Mouse (Mus musculus) lung, embryonic 14.5 days (tissue): Measurements from ENCODE around the gene Tacc3. TPM values are rescaled to one million over a fixed set of nuclear protein-coding genes. Genes with fewer than 3 reads are reported as not detected.

ENCODE experiments used
- ATAC-seq: fragments of 200-750 bp; cut with Nextera tagmentation; 2 replicates; pipeline ENCODE4 v1.8.0; 2017; ENCODE audit warnings: mild to moderate bottlenecking, moderate TSS enrichment, moderate library complexity; ENCODE audit not compliant: insufficient read depth
- DNase-seq: peaks from one replicate; pipeline ENCODE4 v3.0.0-alpha.2; 2015
- H3K27ac ChIP-seq: fragments of 300-500 bp; sonication (generic); 2 replicates; pipeline ENCODE4 v1.5.1; 2014; ENCODE audit warnings: low read depth, mild to moderate bottlenecking, moderate library complexity
- H3K27me3 ChIP-seq: fragments of 300-500 bp; sonication (generic); 2 replicates; pipeline ENCODE4 v1.6.1; 2014; ENCODE audit warnings: low read length, control low read depth; ENCODE audit not compliant: insufficient read depth
- H3K36me3 ChIP-seq: fragments of 300-500 bp; sonication (generic); 2 replicates; pipeline ENCODE4 v1.6.1; 2014; ENCODE audit warnings: control low read depth; ENCODE audit not compliant: insufficient read depth
- H3K4me1 ChIP-seq: fragments of 300-500 bp; sonication (generic); 2 replicates; pipeline ENCODE4 v1.6.1; 2014; ENCODE audit warnings: antibody characterized with exemption, control low read depth; ENCODE audit not compliant: insufficient read depth
- H3K4me2 ChIP-seq: fragments of 300-500 bp; sonication (generic); 2 replicates; pipeline ENCODE4 v1.6.1; 2014; ENCODE audit warnings: mild to moderate bottlenecking
- H3K4me3 ChIP-seq: fragments of 300-500 bp; sonication (generic); 2 replicates; pipeline ENCODE4 v1.5.1; 2014; ENCODE audit warnings: low read depth, low read length
- H3K9ac ChIP-seq: fragments of 300-500 bp; sonication (generic); 2 replicates; pipeline ENCODE4 v1.6.1; 2014
- H3K9me3 ChIP-seq: fragments of 300-500 bp; sonication (generic); 2 replicates; pipeline ENCODE4 v1.6.1; 2016; ENCODE audit warnings: low read depth, low read length, control low read depth
- CTCF ChIP-seq: IDR thresholded peaks from 2 replicates; pipeline ENCODE4 v1.5.1; 2016; ENCODE audit warnings: antibody characterized with exemption, low read depth
- WGBS: fragments of 180-500 bp; shearing (Covaris S2); extraction: QIAGEN DNeasy Blood & Tissue Kit; methylation state at CpG from one replicate; pipeline ENCODE4 v1.1.7; 2014; 5-methylcytosine and 5-hydroxymethylcytosine counted together
- polyA plus RNA-seq: library from polyadenylated mRNA; unstranded; fragments of >200 nt; fragmentation: Nextera tagmentation; extraction: Ambion mirVana; gene quantifications from 2 replicates; pipeline ENCODE4 v1.2.1, GENCODE M21; 2014

Gene Tacc3
- polyA plus RNA-seq, 1 experiment from 2014 or later: 261 TPM

DNA sequence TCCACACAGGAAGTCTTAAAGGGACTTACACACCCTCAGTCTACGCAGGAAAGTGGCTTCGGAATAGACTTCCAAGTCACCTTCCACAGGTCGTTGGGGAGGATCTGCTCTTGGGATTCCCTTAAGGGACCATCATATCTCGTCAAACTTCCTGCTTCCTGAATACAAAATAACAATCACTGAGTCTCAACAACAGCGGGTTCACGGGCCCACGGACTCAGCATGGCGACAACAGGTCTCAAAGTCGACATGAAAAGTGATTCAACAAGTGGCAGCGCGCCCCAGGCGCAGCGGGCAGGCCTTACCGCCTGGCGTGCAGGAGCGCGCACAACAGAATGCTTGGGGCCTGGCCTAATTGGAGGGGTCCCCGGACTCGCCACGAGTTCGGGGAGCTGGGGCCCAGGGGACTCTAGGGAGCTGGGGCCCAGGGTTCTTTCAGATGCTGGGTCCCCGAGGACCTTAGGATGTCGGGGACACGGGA is 29.1 kb upstream of the Tacc3 start:
- peak overlapping the region; percentile 88 for H3K27ac ChIP-seq
- H3K4me1 ChIP-seq: peaks cover 9% of the 10 kb centered on the region
- under 1% methylated on average over 24 of the region's 24 CpGs for WGBS
- TF ChIP-seq CTCF: no peak
- H3K4me3 ChIP-seq: peak overlapping the region; percentile 65
- H3K36me3 ChIP-seq: no peaks in the 10 kb centered on the region
- no peaks in the 10 kb centered on the region for H3K27me3 ChIP-seq
- H3K4me2 ChIP-seq: peak overlapping the region; percentile 83
- peak; percentile 68 for DNase-seq
- ATAC-seq: no peak; the same call in 1 of the 2 replicates
- peak overlapping the region; percentile 68 for H3K9ac ChIP-seq
- no peaks in the 10 kb centered on the region for H3K9me3 ChIP-seq

- ATAC-seq (peak; percentile 97), DNase-seq (peak; percentile 99)
- TF ChIP-seq CTCF: no peak
- Histone ChIP-seq H3K9me3 (no peaks in the 10 kb centered on the region), H3K9ac (peak within 1 kb of the TSS; percentile 68), H3K4me1 (peaks cover 9% of the 10 kb centered on the region), H3K27ac (peak within 1 kb of the TSS; percentile 88), H3K4me2 (peak within 1 kb of the TSS; percentile 83), H3K27me3 (no peaks in the 10 kb centered on the region), H3K4me3 (peak within 1 kb of the TSS; percentile 65), H3K36me3 (no peaks in the 10 kb centered on the region)
- under 1% methylated on average over 90 of the region's 99 CpGs for WGBS
Measured at GRCm38 (mm10) chr5:33629301-33629987, 28.5 kb upstream of the Tacc3 start, which contains the start of the genes Fam53a and Gm9903. Fam53a (minus strand) TSS chr5:33629635. Gm9903 (plus strand) TSS chr5:33629925.

DNA sequence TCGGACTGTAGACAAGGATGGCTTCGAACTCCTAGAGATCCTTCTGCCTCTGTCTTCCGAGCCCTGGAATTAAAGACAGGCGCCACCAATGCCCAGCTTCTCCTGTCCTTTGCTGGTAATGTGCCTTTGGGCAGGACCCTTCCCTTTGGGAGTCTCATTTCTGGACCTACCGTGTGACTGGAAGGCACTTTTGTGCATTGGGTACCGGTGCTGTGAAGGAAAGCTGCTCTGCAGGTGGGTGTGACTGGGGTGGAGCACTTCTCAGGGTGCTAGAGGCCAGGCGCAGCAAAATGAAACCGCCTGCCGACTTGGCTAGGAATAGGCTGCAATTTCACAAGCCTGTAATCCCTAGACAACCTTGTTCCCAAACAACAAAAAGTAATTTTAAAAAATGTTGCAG is 27.9 kb upstream of the Tacc3 start:
- DNase-seq (peak; percentile 15), ATAC-seq (peak; percentile 30)
- Histone ChIP-seq H3K27me3 (no peaks in the 10 kb centered on the region), H3K4me2 (peak overlapping the region; percentile 80), H3K9ac (peak overlapping the region; percentile 63), H3K27ac (peak overlapping the region; percentile 72; the same call in 1 of the 2 replicates), H3K4me1 (peaks cover 9% of the 10 kb centered on the region), H3K36me3 (no peaks in the 10 kb centered on the region), H3K4me3 (peak overlapping the region; percentile 65), H3K9me3 (no peaks in the 10 kb centered on the region)
- 2% methylated on average over 9 of the region's 9 CpGs for WGBS
- TF ChIP-seq CTCF: no peak

DNA sequence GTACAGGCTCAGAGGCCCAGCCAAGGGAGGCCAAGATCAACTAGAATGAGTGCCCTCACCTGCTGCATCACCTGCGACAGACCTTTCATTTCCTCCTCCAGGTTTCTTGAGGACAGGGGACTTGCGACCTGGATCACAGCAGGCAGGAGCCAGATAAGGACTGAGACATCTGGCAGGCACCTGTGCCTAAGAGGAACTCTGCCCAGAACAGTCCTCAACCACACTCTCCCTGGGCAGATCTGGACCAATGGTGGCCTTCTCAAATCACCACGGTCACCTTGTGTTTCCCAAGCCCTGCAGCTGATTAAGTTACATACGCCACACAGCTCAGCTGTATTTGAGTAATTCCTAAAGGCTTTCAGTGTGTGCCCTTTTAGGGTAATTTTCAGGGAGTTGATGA is 27.3 kb upstream of the Tacc3 start:
- Histone ChIP-seq H3K4me1 (peaks cover 9% of the 10 kb centered on the region), H3K4me2 (peak overlapping the region; percentile 80), H3K27me3 (no peaks in the 10 kb centered on the region), H3K36me3 (no peaks in the 10 kb centered on the region), H3K9me3 (no peaks in the 10 kb centered on the region), H3K4me3 (peak overlapping the region; percentile 65), H3K9ac (no peak overlapping the region; the same call in 1 of the 2 replicates), H3K27ac (0 out of 2 replicates have a peak overlapping the region, but pooled peaks have one; percentile 72)
- no peak for TF ChIP-seq CTCF
- WGBS: 64% methylated on average over 4 of the region's 4 CpGs
- ATAC-seq (no peak), DNase-seq (no peak)

GRCm38 (mm10) chr5:33632526-33632925 is 25.4 kb upstream of the Tacc3 start:
- H3K27ac ChIP-seq: no peak overlapping the region
- WGBS: 86% methylated on average over 1 of the region's 1 CpGs
- peaks cover 8% of the 10 kb centered on the region; the same call in 1 of the 2 replicates for H3K36me3 ChIP-seq
- H3K9me3 ChIP-seq: no peaks in the 10 kb centered on the region
- TF ChIP-seq CTCF: no peak
- H3K27me3 ChIP-seq: no peaks in the 10 kb centered on the region
- no peak for ATAC-seq
- H3K4me2 ChIP-seq: no peak overlapping the region
- H3K4me3 ChIP-seq: no peak overlapping the region
- DNase-seq: no peak
- no peak overlapping the region for H3K9ac ChIP-seq
- H3K4me1 ChIP-seq: peaks cover 9% of the 10 kb centered on the region

GRCm38 (mm10) chr5:33635361-33635760 is 22.6 kb upstream of the Tacc3 start:
- peaks cover 32% of the 10 kb centered on the region for H3K36me3 ChIP-seq
- no peak overlapping the region for H3K4me2 ChIP-seq
- no peak for TF ChIP-seq CTCF
- WGBS: 85% methylated on average over 3 of the region's 3 CpGs
- ATAC-seq: no peak
- H3K27ac ChIP-seq: no peak overlapping the region
- no peak overlapping the region for H3K9ac ChIP-seq
- no peaks in the 10 kb centered on the region for H3K9me3 ChIP-seq
- no peak overlapping the region for H3K4me3 ChIP-seq
- H3K4me1 ChIP-seq: no peaks in the 10 kb centered on the region
- DNase-seq: no peak
- H3K27me3 ChIP-seq: no peaks in the 10 kb centered on the region

- no peak overlapping the region for H3K4me3 ChIP-seq
- no peaks in the 10 kb centered on the region for H3K9me3 ChIP-seq
- no peak for TF ChIP-seq CTCF
- peaks cover 56% of the 10 kb centered on the region for H3K36me3 ChIP-seq
- no peak overlapping the region for H3K9ac ChIP-seq
- no peak for ATAC-seq
- DNase-seq: no peak
- no peak overlapping the region for H3K4me2 ChIP-seq
- H3K27me3 ChIP-seq: no peaks in the 10 kb centered on the region
- H3K27ac ChIP-seq: no peak overlapping the region
- WGBS: 78% methylated on average over 3 of the region's 3 CpGs
- H3K4me1 ChIP-seq: no peaks in the 10 kb centered on the region
Measured at GRCm38 (mm10) chr5:33637606-33638350, 20.1 kb upstream of the Tacc3 start.
